Mouse (Mus musculus) megakaryocyte, embryonic 14.5 days (primary cell): Measurements from ENCODE around the gene Wwp2.

Experiments used
- FLI1 ChIP-seq: IDR thresholded peaks from 2 replicates; pipeline ENCODE4 v1.6.1; 2012; ENCODE audit warnings: low read length, inconsistent platforms, mixed read lengths
- GATA1 ChIP-seq: IDR thresholded peaks from 3 replicates; pipeline ENCODE4 v1.6.1; 2012; ENCODE audit warnings: mixed read lengths, low read length, inconsistent platforms, borderline replicate concordance

DNA sequence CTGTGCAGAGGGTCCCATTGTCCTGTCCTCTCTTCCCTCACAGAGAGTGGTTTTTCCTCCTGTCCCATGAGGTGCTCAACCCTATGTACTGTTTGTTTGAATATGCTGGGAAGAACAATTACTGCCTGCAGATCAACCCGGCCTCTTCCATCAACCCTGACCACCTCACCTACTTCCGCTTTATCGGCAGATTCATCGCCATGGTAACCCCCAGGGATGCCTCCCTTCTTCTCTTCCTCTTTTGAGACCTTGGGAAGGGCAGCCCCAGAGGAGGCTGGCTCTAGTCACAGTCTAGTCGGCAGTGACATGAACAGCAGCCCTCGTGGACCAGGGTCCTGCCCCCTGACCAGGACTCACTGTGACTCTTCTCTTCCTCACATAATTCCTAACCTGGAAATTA lies 116.1 kb downstream of the Wwp2 start:
- TF ChIP-seq GATA1 = no peak
- no peak for TF ChIP-seq FLI1
